Mouse (Mus musculus): Measurements from ENCODE around the gene Prrg2. TPM values are rescaled to one million over a fixed set of nuclear protein-coding genes. Genes with fewer than 3 reads are reported as not detected.

Gene Prrg2
- polyA plus RNA-seq, 1 experiment: 172 TPM

DNA sequence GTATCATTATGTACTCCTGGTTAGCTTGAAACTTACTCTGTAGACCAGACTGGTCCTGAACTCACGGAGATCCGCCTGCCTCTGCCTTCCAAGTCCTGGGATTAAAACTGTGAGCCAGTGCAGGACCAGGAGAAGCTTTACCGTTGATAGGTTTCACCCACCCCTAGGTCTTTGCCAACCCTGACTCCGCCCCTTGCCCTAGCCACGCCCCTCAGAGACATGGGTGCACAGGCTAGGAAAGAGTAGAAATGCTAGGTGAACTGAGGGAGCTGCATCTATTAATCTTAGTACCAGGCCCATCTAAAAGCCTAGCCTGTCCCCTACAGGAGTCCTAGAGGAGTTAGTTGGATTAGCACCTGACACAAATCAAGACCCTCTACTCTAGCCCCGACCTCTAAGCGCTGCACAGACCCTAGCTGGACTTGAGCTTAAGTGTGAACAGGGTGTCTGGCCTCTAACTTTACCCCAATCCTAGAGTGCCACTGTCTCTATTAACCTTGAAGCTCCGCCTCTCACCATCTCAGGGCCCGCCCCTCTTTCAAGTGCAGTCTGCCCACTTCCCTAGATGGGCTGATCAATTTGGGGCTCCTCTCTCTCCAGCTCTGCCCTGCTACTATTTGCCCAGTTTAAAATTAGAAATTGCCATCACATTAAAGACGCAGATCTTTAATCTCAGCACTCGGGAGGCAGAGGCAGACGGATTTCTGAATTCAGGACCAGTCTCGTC, 27.9 kb upstream of the Prrg2 start:
- Histone ChIP-seq H3K36me3 (ENCODE audit: control insufficient read depth, insufficient read depth, low read length) (0 out of 2 replicates have a peak, but pooled peaks cover 2% of the 10 kb centered on the region), H3K4me3 (ENCODE audit: low read depth, low read length) (no peak overlapping the region), H3K27me3 (ENCODE audit: control insufficient read depth, insufficient read depth, low read length) (peaks cover 12% of the 10 kb centered on the region), H3K27ac (ENCODE audit: insufficient read depth, low read depth, low read length) (no peak overlapping the region), H3K4me1 (ENCODE audit: control insufficient read depth, insufficient read depth, insufficient read length, low read length) (peaks cover 5% of the 10 kb centered on the region)
- WGBS: 72% methylated on average over 13 of the region's 13 CpGs
- no peak for TF ChIP-seq CTCF (IDR thresholded peaks at IDR 0.05; ENCODE audit: extremely low read depth, insufficient read length, insufficient replicate concordance, low read depth, low read length)
- no peak for TF ChIP-seq POLR2A (IDR thresholded peaks at IDR 0.05; ENCODE audit: low read depth, low read length)

DNA sequence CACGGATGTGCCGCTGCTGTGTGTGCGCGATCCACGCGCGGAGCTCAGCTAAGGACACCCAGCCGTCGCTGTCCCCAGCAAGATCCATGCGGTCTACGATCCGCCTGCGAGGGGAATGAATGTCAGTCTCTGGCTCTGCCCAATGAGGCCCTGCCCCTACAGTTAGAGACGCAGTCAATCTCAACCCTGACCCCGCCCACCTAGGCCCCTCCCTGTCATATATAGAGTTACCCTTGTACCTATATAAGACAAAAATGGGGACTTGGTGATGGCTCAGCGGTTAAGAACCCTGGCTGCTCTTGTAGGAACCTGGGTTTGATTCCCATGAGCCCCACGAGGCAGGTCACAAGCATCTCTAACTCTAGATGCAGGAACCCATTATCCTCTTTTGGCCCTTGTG, 26.1 kb upstream of the Prrg2 start:
- H3K27ac ChIP-seq (ENCODE audit: insufficient read depth, low read depth, low read length): no peak overlapping the region
- no peak overlapping the region for H3K4me3 ChIP-seq (ENCODE audit: low read depth, low read length)
- H3K27me3 ChIP-seq (ENCODE audit: control insufficient read depth, insufficient read depth, low read length): peaks cover 12% of the 10 kb centered on the region
- no peaks in the 10 kb centered on the region for H3K36me3 ChIP-seq (ENCODE audit: control insufficient read depth, insufficient read depth, low read length)
- WGBS: 90% methylated on average over 17 of the region's 17 CpGs
- TF ChIP-seq POLR2A (IDR thresholded peaks at IDR 0.05; ENCODE audit: low read depth, low read length): no peak
- peaks cover 5% of the 10 kb centered on the region for H3K4me1 ChIP-seq (ENCODE audit: control insufficient read depth, insufficient read depth, insufficient read length, low read length)

DNA sequence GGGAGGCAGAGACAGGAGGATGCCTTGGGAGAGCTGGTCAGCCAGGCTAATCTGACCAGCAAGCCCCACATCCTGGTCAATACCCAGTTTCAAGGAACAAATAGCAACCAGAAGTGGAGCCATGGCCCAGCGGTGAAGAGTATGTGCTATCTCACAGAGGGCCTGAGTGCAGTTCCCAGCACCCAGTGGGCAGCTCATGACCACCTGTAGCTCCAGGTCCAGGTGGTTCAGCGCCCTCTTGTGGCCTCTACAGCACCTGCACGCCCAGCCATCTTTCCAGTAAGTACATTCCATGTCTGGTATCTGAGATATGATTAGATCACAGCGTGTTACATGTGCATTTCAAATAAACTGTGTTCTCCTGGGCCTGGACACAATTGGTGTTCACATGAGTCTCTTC, 23.6 kb upstream of the Prrg2 start:
- TF ChIP-seq CTCF (IDR thresholded peaks at IDR 0.05; ENCODE audit: extremely low read depth, insufficient read length, insufficient replicate concordance, low read depth, low read length) (no peak), POLR2A (IDR thresholded peaks at IDR 0.05; ENCODE audit: low read depth, low read length) (no peak)
- Histone ChIP-seq H3K36me3 (ENCODE audit: control insufficient read depth, insufficient read depth, low read length) (no peaks in the 10 kb centered on the region), H3K4me1 (ENCODE audit: control insufficient read depth, insufficient read depth, insufficient read length, low read length) (peaks cover 9% of the 10 kb centered on the region), H3K27ac (ENCODE audit: insufficient read depth, low read depth, low read length) (no peak overlapping the region), H3K4me3 (ENCODE audit: low read depth, low read length) (no peak overlapping the region), H3K27me3 (ENCODE audit: control insufficient read depth, insufficient read depth, low read length) (peaks cover 1% of the 10 kb centered on the region; the same call in 1 of the 2 replicates)
- WGBS: 81% methylated on average over 4 of the region's 4 CpGs

DNA sequence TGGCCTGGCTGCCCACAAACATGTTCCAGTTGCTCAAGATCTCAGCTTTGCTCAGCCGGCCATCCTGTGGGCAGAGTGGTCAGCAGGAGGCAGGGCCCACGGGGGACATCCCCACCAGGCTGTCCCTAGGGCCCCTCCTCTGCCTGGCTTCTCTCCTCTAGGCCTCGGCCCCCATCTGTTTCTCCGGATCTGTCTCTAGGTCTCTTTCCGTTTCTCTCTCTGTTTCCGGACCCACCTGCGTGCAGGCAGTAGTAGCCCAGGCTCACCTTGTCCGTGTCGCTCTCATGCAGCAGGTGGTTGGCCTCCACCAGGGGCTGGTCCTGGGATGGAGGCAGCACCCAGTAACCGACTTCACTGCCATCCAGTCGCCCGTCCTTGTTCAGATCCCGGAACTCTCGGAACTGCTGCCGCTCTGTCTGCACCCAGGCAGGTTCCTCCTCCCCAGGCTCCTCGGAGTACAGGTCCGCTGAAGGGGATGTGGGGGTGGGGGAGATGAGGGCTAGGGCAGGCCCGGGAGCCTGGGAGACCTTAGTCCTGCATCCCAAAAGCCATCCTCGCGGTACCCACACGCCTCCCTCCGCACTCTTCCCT, 20.9 kb upstream of the Prrg2 start:
- peak overlapping the region; percentile 32 for H3K4me3 ChIP-seq (ENCODE audit: low read depth, low read length)
- 74% methylated on average over 22 of the region's 22 CpGs for WGBS
- TF ChIP-seq CTCF (IDR thresholded peaks at IDR 0.05; ENCODE audit: extremely low read depth, insufficient read length, insufficient replicate concordance, low read depth, low read length) (no peak), POLR2A (IDR thresholded peaks at IDR 0.05; ENCODE audit: low read depth, low read length) (no peak)
- no peaks in the 10 kb centered on the region for H3K36me3 ChIP-seq (ENCODE audit: control insufficient read depth, insufficient read depth, low read length)
- H3K27me3 ChIP-seq (ENCODE audit: control insufficient read depth, insufficient read depth, low read length): no peaks in the 10 kb centered on the region
- peaks cover 8% of the 10 kb centered on the region for H3K4me1 ChIP-seq (ENCODE audit: control insufficient read depth, insufficient read depth, insufficient read length, low read length)
- peak overlapping the region; percentile 55 for H3K27ac ChIP-seq (ENCODE audit: insufficient read depth, low read depth, low read length)

DNA sequence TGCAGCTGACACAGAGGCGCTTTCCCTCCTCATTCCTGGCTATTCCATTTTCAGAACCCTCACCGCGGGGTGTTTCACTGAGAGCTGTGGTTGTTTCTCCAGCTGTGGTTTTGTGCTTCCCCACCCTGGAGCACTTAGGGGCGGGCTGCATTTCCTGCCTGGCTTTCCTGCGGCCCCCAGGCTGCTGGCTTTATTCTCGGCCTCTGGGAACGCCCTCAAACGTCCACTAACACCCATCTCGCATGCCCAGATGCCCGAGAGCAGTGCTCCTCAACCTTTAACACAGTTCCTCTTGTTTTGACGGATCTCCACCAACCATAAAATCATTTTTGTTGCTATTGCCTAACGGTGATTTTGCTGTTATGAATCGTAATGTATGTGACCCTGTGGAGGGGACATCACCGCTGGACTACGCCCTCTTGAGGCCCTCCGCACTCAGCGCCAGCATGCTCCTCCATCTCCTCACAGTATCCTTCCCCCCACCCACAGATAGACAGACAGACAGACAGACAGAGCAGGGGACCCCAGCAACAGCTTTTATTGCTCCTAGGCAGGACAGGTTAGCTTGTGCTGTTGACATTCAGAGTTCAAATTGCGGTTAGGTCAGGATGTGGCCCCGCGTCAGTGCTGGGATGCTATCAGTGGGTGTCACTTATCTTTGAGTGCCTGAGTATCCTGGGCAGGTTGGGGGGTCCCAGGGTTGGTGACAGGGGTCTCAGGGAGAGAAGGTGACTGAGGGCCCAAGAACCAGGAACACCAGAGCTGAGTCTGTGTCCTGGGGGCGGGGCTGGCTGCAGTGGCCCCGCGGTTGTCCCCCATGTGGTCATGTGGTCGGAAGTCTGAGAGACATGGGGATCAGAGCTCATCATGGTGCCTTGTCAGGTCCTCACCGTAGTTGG, 20.2 kb upstream of the Prrg2 start:
- TF ChIP-seq CTCF (IDR thresholded peaks at IDR 0.05; ENCODE audit: extremely low read depth, insufficient read length, insufficient replicate concordance, low read depth, low read length): no peak
- no peak; the same call in 1 of the 2 replicates for TF ChIP-seq POLR2A (IDR thresholded peaks at IDR 0.05; ENCODE audit: low read depth, low read length)
- peaks cover 3% of the 10 kb centered on the region; the same call in 1 of the 2 replicates for H3K36me3 ChIP-seq (ENCODE audit: control insufficient read depth, insufficient read depth, low read length)
- peak overlapping the region; percentile 32 for H3K4me3 ChIP-seq (ENCODE audit: low read depth, low read length)
- H3K27ac ChIP-seq (ENCODE audit: insufficient read depth, low read depth, low read length): peak overlapping the region; percentile 55
- peaks cover 6% of the 10 kb centered on the region; the same call in 1 of the 2 replicates for H3K4me1 ChIP-seq (ENCODE audit: control insufficient read depth, insufficient read depth, insufficient read length, low read length)
- H3K27me3 ChIP-seq (ENCODE audit: control insufficient read depth, insufficient read depth, low read length): no peaks in the 10 kb centered on the region
- 25% methylated on average over 25 of the region's 25 CpGs for WGBS

DNA sequence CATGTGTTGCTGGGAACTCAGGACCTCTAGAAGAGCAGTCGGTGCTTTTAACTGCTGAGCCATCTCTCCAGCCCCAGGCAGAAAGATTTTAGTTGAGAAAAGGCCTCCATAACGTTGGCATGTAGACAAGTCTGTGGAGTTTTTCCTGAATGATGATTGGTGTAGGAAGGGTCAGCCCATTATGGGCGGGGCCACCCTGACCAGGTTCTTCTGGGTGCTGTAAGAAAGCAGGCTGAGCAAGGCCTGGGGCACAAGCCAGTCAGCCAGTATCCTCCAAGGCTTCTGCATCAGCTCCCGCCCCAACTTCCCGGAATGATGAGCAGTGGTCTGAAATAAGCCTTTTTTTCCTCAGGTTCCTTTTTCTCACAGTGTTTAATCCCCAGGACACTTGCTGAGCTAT, 18.5 kb upstream of the Prrg2 start:
- no peak overlapping the region for H3K27ac ChIP-seq (ENCODE audit: insufficient read depth, low read depth, low read length)
- no peak for TF ChIP-seq CTCF (IDR thresholded peaks at IDR 0.05; ENCODE audit: extremely low read depth, insufficient read length, insufficient replicate concordance, low read depth, low read length)
- no peak for TF ChIP-seq POLR2A (IDR thresholded peaks at IDR 0.05; ENCODE audit: low read depth, low read length)
- no peak overlapping the region for H3K4me3 ChIP-seq (ENCODE audit: low read depth, low read length)
- H3K36me3 ChIP-seq (ENCODE audit: control insufficient read depth, insufficient read depth, low read length): peaks cover 16% of the 10 kb centered on the region; the same call in 1 of the 2 replicates
- H3K4me1 ChIP-seq (ENCODE audit: control insufficient read depth, insufficient read depth, insufficient read length, low read length): peaks cover 6% of the 10 kb centered on the region; the same call in 1 of the 2 replicates
- WGBS: 76% methylated on average over 5 of the region's 5 CpGs
- no peaks in the 10 kb centered on the region for H3K27me3 ChIP-seq (ENCODE audit: control insufficient read depth, insufficient read depth, low read length)
